Mouse (Mus musculus): ENCODE results near the gene Ak3.

Ak3 gene

DNA sequence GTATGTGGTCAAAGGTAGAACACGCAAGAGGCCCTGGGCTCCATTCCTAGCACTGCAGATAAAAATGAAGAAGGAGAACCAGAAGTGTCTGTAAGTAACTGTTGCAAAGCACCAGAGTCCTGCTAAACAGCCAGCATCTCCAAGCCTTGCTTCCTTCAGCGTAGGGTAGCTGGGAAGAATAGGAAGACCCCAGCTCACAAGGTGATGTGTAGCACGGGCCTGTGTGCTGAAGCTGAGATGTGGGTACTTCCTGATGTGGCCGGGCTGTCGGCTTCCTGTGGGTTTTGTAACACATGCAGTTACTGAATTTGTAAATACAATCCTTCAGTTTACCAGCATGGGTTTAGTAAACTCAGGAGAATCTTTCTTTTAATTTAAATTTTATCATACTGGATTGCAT is 52.4 kb downstream of the Ak3 start:
- DNase-seq (ENCODE audit: low read depth, low spot score): no peak

DNA sequence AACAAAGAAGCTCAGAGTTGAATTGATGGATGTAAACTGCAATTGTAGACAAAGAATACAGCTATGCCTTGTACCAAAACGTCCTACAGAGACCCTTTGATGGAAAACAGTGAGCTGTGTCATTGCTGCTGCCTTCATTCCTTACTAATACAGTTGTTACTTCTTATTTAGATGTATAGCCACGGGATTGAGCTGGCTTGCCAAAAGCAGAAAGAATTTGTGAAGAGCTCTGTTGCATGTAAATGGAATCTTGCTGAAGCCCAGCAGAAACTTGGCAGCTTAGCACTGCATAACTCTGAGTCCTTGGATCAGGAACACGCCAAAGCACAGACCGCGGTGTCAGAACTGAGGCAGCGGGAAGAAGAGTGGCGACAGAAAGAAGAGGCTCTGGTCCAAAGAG is 52.9 kb downstream of the Ak3 start:
- peak; percentile 79 for DNase-seq (ENCODE audit: low read depth, low spot score)

DNA sequence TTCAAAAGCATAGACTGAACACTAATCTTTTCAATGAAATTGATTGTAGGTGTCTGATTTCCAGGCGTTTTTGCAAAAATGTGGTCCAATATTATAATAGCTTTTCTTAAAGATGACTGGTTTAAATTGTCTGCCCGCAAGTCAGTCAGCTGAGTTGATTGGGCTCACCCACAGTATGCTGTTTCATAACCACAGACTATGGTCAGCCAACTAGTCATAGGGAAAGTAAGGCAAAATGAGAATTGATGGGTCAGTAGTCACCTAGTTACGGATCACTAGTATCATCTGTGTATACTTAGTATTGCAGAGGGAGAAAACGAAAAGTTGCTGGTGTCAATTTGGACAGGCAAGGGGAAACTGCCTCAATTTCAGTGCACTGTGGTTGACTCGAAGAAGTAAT is 56.4 kb downstream of the Ak3 start:
- DNase-seq (ENCODE audit: low read depth, low spot score): no peak

DNA sequence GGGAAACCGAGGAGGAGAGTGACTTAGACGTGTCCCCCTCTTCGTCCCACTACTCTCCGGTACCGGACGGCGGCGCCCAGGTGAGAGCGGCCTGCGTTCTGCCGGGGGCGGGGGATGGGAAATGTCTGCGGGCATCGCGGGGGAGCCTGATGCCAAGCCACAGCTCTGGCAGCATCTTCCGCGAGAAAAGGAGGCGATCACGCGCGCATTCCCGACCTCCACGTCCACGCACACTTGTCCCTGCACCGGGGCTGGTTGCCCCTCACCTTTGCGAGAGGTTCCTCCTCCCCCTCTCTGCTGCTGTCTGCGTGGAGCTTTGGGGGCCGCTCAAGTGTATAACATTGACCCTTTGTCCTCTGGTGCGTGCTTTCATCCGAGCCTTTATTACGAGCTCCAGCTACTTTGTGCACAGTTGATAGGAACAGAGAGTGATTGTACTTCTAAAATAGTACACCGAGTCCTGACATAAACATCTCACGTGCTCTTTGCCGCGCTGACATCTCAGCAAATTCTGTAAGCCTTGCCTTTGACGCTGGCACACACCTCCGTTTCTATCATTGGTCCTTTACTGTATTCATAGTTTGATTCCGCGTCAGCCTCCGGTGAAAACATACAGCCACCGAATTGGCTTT is 57.1 kb downstream of the Ak3 start:
- peak; percentile 50 for DNase-seq (ENCODE audit: low read depth, low spot score)

DNA sequence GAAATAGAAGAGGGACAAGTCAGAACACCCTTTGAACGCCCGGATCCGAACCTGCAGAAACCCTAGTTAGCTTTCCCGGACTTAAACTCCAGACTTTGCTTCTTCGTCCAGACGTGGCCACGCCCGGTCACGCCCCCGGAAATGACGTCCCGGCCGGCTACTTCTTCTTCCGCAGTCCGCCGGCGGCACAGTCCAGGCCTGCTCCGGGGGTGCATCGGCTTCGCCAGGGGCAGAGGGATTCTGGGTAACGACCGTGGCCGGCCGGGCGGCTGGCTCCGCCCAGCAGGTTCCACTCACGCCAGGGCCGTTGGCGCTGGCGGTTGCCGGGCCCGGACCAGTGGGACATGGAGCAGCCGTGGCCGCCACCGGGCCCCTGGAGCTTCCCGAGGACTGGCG is 57.6 kb downstream of the Ak3 start, which contains the start of gene Cdc37l1:
Cdc37l1 (plus strand) TSS at position 159 of the 396 bp plus-strand sequence.
- DNase-seq (ENCODE audit: low read depth, low spot score): peak; percentile 91

DNA sequence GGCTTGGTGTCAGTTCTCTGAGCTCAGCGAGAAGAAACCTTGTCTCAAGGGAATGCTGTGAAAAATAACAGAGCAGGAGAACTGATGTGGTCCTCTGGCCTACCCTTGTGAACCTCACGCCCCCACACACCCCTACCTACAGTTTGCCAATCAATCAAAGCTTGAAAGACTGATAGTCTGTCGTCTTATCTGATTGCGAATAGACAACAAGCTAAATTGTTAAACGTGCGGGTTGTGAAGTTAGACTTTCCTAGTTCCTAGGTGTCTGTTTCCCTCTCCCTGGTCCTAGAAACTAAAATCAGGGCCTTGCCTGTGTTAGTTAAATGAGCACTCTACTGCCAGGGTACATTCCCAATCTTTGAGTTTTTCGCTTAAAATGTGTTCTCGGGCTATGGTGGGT is 58.2 kb downstream of the Ak3 start:
- DNase-seq (ENCODE audit: low read depth, low spot score): no peak

DNA sequence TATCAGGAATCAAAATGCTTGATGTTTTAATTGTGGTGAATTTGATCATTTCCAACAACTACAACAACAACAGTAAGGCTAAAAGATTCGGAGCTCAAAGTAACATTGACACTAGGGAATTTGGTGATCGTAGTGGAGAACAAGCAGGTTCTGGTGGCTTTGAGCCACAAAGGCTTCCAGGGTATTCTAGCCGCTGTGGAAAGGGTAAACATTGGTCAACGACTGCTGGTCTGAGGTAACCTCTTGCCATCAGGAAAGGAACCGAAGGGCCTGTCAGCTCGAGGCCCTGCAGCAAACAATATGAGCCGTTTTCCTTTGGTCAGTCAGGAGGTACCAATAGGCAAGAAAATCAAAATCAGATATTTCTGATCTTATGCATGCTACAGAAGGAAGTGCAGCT is 65.1 kb downstream of the Ak3 start:
- no peak for DNase-seq (ENCODE audit: low read depth, low spot score)

DNA sequence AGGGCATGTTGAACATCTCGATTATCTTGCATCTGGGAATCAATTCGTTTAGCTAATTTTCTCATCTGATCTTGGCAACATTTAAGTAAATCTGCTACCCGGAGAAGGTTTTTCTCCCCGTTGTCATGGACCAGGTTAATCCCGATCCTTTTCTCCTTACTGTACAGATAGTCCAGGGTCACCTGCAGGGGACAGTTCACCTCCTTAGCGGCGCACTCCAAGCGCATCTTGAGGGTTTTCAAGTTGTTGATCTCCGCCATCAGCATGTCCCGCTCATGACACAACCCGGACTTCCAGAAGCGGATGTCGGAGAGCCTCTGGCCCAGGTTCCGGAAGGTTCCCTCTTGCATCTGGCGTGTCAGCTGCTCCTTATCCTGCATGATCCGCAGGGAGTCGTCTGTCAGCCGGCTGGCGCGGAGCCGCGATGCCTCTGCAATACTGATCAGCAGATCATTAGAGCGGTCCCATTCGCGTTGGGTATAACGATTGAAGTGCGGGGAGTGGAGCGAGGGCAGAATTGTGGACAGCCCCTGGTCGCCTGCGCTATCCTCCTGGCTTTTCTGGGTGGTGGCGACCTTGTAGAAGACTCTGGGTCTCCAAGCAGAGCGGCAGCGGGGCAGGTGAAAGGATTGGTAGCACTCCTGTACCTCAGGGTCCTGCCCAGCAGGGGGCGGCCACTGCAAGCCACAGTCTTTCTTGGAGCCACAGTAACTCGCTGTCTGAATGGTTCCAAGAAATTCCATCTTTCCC is 72.7 kb downstream of the Ak3 start:
- no peak for DNase-seq (ENCODE audit: low read depth, low spot score)
